Mouse (Mus musculus) intestine, postnatal 0 days (tissue): ENCODE data around the gene Baiap3. TPM values are rescaled to one million over a fixed set of nuclear protein-coding genes. Genes with fewer than 3 reads are reported as not detected.

Source experiments
- ATAC-seq: fragments of 200-750 bp; cut with Nextera tagmentation; 2 replicates; pipeline ENCODE4 v1.8.0; 2017; ENCODE audit warnings: mild to moderate bottlenecking, moderate TSS enrichment, moderate library complexity
- H3K27ac ChIP-seq: fragments of 300-500 bp; sonication (generic); 2 replicates; pipeline ENCODE4 v1.5.1; 2014; ENCODE audit warnings: mild to moderate bottlenecking, low read depth, low read length, moderate library complexity
- H3K27me3 ChIP-seq: fragments of 300-500 bp; sonication (generic); replicated peaks from 2 replicates; pipeline ENCODE4 v1.6.1; 2014; ENCODE audit warnings: low read length, mixed read lengths; ENCODE audit not compliant: control insufficient read depth, insufficient read depth
- H3K36me3 ChIP-seq: fragments of 300-500 bp; sonication (generic); 2 replicates; pipeline ENCODE4 v1.6.1; 2014; ENCODE audit warnings: mild to moderate bottlenecking, moderate library complexity; ENCODE audit not compliant: control insufficient read depth, insufficient read depth
- H3K4me1 ChIP-seq: fragments of 300-500 bp; sonication (generic); replicated peaks from 2 replicates; pipeline ENCODE4 v1.6.1; 2014; ENCODE audit warnings: antibody characterized with exemption, low read length, mixed read lengths; ENCODE audit not compliant: control insufficient read depth, insufficient read depth
- H3K4me2 ChIP-seq: fragments of 300-500 bp; sonication (generic); replicated peaks from 2 replicates; pipeline ENCODE4 v1.6.1; 2014; ENCODE audit warnings: low read depth, mild to moderate bottlenecking, moderate library complexity
- H3K4me3 ChIP-seq: fragments of 300-500 bp; sonication (generic); 2 replicates; pipeline ENCODE4 v1.5.1; 2014; ENCODE audit warnings: low read depth, low read length
- H3K9ac ChIP-seq: fragments of 300-500 bp; sonication (generic); 2 replicates; pipeline ENCODE4 v1.6.1; 2014; ENCODE audit warnings: mild to moderate bottlenecking, low read depth, low read length
- H3K9me3 ChIP-seq: fragments of 300-500 bp; sonication (generic); 2 replicates; pipeline ENCODE4 v1.6.1; 2016; ENCODE audit warnings: mixed run types; ENCODE audit not compliant: control insufficient read depth
- CTCF ChIP-seq: sonication (generic); IDR thresholded peaks from 2 replicates; pipeline ENCODE4 v1.5.1; 2016; ENCODE audit warnings: low read depth, mild to moderate bottlenecking, control low read depth, antibody characterized with exemption, moderate library complexity
- WGBS: fragments of 180-500 bp; shearing (Covaris S2); extraction: QIAGEN DNeasy Blood & Tissue Kit; methylation state at CpG from one replicate; pipeline ENCODE4 v1.1.7; 2014; 5-methylcytosine and 5-hydroxymethylcytosine counted together
- polyA plus RNA-seq: library from polyadenylated mRNA; unstranded; fragments of >200 nt; fragmentation: Nextera tagmentation; extraction: Ambion mirVana; gene quantifications from 2 replicates; pipeline ENCODE4 v1.2.1, GENCODE M21; 2015

Baiap3 gene
- 0.86 and 1.1 TPM in 2 replicates for polyA plus RNA-seq

- no peak for ATAC-seq
- WGBS: 3% methylated on average over 28 of the region's 35 CpGs
- Histone ChIP-seq H3K4me3 (peak within 1 kb of the TSS; percentile 34), H3K27me3 (peaks cover 11% of the 10 kb centered on the region), H3K27ac (no peak within 1 kb of the TSS), H3K9ac (no peak within 1 kb of the TSS), H3K4me1 (0 out of 2 replicates have a peak, but pooled peaks cover 3% of the 10 kb centered on the region), H3K36me3 (peaks cover 4% of the 10 kb centered on the region; the same call in 1 of the 2 replicates), H3K4me2 (peak within 1 kb of the TSS; percentile 67), H3K9me3 (no peaks in the 10 kb centered on the region)
- TF ChIP-seq CTCF: no peak
These were observed at the start of gene Baiap3 for GRCm38 (mm10) chr17:25256140-25256754. Baiap3 (minus strand) TSS chr17:25256364.

- no peaks in the 10 kb centered on the region for H3K27me3 ChIP-seq
- no peak for ATAC-seq
- H3K4me3 ChIP-seq: no peak within 1 kb of the TSS
- no peak within 1 kb of the TSS for H3K4me2 ChIP-seq
- H3K27ac ChIP-seq: no peak within 1 kb of the TSS
- no peaks in the 10 kb centered on the region for H3K9me3 ChIP-seq
- 81% methylated on average over 5 of the region's 5 CpGs for WGBS
- H3K36me3 ChIP-seq: no peaks in the 10 kb centered on the region
- H3K4me1 ChIP-seq: no peaks in the 10 kb centered on the region
- no peak for TF ChIP-seq CTCF
- no peak within 1 kb of the TSS for H3K9ac ChIP-seq
These were observed 41.9 kb upstream of the Baiap3 start, which contains the start of gene Prss34 for GRCm38 (mm10) chr17:25298094-25298493. Prss34 (plus strand) TSS chr17:25298394.

- no peak for ATAC-seq
- no peak for TF ChIP-seq CTCF
- H3K27ac ChIP-seq: no peak overlapping the region
- H3K27me3 ChIP-seq: no peaks in the 10 kb centered on the region
- no peak overlapping the region for H3K9ac ChIP-seq
- H3K9me3 ChIP-seq: no peaks in the 10 kb centered on the region
- no peaks in the 10 kb centered on the region for H3K36me3 ChIP-seq
- 71% methylated on average over 1 of the region's 1 CpGs for WGBS
- no peak overlapping the region for H3K4me3 ChIP-seq
- no peaks in the 10 kb centered on the region for H3K4me1 ChIP-seq
- no peak overlapping the region for H3K4me2 ChIP-seq
These were observed 37.9 kb upstream of the Baiap3 start for GRCm38 (mm10) chr17:25294111-25294510.

- no peak overlapping the region for H3K4me3 ChIP-seq
- 59% methylated on average over 5 of the region's 5 CpGs for WGBS
- H3K36me3 ChIP-seq: no peaks in the 10 kb centered on the region
- H3K27me3 ChIP-seq: no peaks in the 10 kb centered on the region
- H3K4me2 ChIP-seq: no peak overlapping the region
- no peaks in the 10 kb centered on the region for H3K4me1 ChIP-seq
- no peak for TF ChIP-seq CTCF
- ATAC-seq: no peak
- H3K9ac ChIP-seq: no peak overlapping the region
- H3K9me3 ChIP-seq: no peaks in the 10 kb centered on the region
- no peak overlapping the region for H3K27ac ChIP-seq
These were observed 37.3 kb upstream of the Baiap3 start for GRCm38 (mm10) chr17:25293495-25293894.

GRCm38 (mm10) chr17:25290411-25290810 lies 34.2 kb upstream of the Baiap3 start:
- H3K4me1 ChIP-seq: no peaks in the 10 kb centered on the region
- no peak overlapping the region for H3K27ac ChIP-seq
- H3K4me3 ChIP-seq: no peak overlapping the region
- peak; percentile 36 for TF ChIP-seq CTCF
- no peaks in the 10 kb centered on the region for H3K36me3 ChIP-seq
- H3K4me2 ChIP-seq: no peak overlapping the region
- H3K27me3 ChIP-seq: no peaks in the 10 kb centered on the region
- no peak overlapping the region for H3K9ac ChIP-seq
- no peaks in the 10 kb centered on the region for H3K9me3 ChIP-seq
- WGBS: 24% methylated on average over 4 of the region's 4 CpGs
- ATAC-seq: no peak

GRCm38 (mm10) chr17:25288842-25289241 lies 32.7 kb upstream of the Baiap3 start:
- ATAC-seq: no peak
- H3K9me3 ChIP-seq: no peaks in the 10 kb centered on the region
- H3K36me3 ChIP-seq: no peaks in the 10 kb centered on the region
- H3K4me1 ChIP-seq: no peaks in the 10 kb centered on the region
- no peak overlapping the region for H3K9ac ChIP-seq
- 20% methylated on average over 4 of the region's 4 CpGs for WGBS
- H3K27ac ChIP-seq: no peak overlapping the region
- peak; percentile 78 for TF ChIP-seq CTCF
- H3K4me2 ChIP-seq: no peak overlapping the region
- H3K27me3 ChIP-seq: no peaks in the 10 kb centered on the region
- no peak overlapping the region for H3K4me3 ChIP-seq
